Mouse (Mus musculus): Measurements from ENCODE around the gene Dmac1.
"Not testable (repeated sequence)": the region's sequence is repeated elsewhere in the genome, so short reads cannot be mapped to it uniquely, and the experiment has no call there.

Gene Dmac1

DNA sequence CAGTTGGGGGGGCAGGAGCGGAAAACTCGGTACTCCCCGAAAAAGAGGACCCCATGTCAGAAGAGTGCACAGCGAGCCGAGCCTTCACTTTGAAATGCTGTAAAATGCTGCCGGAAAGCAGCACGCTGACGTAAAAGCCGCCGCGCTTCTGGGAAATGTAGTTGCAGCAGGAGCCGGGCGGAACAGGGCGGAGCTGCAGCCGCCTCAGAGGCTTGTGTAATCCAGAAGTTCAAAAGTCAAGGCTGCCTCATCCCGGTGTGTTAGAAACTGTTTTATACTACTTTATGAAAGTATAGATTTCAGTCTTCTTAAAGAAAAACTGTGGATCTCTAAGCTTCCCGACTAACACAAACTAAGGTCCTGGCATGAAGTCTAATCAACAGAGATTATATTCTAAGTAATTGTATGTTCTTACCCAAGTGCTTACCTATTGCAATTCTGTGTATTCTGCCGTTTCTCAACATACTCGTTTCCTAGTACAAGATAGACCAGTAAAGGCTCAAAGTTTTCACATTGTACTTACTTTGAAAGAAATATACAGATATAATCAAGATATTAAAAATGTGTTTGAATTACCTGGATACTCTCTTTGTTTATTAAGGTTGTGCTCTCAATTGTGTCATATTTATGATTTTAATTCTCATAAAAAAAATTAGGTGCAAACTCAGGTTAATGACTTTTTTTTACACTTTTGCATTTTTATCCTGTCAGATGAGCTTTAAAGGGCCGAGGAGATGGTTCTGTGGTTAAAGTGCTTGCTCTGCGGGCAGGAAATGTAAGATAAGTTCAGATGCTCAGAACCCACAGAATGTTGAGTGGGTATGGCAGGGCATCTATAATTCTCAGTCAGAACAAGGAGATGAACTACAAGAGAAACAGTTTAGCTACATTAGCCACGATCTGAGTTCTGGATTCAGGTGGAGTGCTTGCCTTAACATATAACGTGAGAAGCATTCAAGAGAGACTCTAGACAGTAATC, at the start of gene Dmac1:
TSS of gene Dmac1 (minus strand) at position 109 of the 979 bp plus-strand sequence.
- peak; percentile 86 for DNase-seq (ENCODE audit: low spot score)

DNA sequence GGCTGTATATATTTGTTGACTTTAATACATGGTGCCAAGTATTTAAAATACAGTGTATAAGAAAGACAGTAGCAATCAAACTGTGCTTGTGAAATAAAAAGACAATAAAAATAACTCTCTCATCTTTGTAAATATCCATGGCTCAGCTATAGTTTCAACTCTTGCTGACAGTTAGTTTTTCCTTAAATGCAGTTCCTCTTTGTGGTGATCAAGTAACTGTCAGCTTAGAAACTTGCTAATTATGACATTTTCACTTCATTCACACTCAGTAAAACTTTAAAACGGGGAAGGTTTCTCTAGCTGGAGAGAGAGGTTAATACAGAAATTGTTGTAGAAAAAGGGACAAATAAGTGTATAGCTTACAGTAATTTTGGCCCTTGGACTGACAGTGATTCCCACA, 37.3 kb upstream of the Dmac1 start:
- DNase-seq (ENCODE audit: low spot score) = no peak

DNA sequence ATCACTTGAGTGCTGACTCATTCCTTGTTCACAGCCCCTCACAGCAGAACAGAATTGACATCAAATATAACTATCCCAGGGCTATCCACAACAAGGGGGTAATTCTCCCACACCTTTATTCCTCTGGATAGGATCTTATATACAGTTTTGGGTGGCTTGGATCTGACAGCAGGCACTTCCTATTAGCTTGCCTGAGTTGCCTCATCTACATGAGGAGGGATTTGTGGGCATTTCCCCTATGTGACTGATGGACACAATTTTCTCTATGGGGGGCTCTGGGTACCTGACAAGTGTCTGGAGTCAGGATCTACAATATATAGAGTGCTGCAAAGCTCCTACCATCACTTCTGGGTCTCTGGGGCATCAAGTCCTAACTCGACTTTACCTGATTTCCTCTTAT, 36.9 kb upstream of the Dmac1 start:
- no peak for DNase-seq (ENCODE audit: low spot score)

DNA sequence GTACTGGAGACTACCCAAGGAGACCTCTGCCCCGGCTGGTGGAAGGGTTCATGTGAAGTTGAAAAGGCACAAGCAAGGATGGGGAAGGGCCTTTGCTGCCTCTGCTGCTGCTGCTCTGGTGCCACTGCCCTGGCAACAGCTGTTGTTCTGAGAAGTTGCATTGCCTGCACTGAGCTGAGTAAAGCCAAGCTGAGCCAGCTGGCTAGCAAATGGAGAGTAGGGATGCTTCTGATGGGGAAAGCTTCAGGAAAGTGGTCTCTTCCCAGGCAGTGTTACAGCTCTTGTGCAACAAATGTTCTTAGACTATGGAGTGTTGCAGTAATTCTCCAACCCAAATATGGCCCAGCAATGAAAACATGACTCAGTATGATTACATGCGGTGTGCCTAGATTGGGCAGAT, 33.8 kb upstream of the Dmac1 start:
- no peak for DNase-seq (ENCODE audit: low spot score)

DNA sequence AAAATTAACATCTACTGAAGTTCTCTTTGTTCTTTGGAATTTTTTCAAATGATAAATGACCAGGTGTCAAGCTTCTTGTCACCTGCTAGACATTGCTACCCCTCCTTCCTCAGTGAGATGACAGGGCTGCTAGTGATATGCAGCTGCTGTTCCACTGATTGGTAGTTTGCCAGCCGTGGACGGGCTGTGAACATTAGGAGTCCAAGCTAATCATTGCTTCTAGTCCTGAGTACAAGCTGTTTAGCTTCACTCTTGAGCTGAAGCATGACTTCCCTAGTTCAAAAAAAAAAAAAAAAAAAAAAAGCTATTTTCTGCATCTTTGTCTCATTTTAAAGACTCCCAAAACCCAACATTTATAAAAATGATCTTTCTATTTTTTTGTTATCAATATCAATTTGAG, 33.2 kb upstream of the Dmac1 start:
- no peak for DNase-seq (ENCODE audit: low spot score)

DNA sequence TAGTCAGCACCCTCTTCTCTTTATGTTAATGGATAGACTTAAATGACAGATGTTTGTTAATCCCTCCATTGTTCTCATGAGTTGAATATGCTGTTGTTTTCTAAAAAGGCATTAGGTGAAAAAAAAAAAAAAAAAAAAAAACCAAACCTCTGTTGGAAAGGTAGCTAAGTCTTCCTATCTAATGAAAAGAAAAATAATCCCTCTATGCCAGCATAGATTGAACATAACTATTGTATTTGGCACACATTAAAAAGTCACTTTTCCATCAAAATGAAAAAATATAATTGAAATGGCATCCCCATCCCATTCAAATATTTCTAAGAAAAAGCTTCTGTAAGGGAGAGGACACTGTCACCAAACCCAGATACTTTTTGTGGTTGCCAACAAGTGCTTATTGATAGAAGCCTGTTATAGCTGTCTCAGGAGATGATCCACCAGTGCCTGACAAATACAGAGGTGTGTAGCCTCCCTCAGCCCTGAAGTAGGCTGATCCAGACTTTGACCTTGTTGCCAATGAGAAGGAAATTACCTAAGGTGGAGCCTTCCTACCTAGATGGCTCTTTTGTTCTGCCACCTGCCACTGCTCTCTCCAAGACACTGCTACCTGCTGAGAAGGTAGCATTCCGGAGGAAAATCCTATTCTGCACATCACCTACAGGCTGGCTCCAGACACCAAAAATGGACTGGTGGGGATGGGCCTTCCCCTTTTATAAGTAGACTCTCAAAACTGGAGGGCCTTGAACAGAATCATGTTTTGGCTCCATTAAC, 22.3 kb upstream of the Dmac1 start:
- no peak for DNase-seq (ENCODE audit: low spot score)

DNA sequence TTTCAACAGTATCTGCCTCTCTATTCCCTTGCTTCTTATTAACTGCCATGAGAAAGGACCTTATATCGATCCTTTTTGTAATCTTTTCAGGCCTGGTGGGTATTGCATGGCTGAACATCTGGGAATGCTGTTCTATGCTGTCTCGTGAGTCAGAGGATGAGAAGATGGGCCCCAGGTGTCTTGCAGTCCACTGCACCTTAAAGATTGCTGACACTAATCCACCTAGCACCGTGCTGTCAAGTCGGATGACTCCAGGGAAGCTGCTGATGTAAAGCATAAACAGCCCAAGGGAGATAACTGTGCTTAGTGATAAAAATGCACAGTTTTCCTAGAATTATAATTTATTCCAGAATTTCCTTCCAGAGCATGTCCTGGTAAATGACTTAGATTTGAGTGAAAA, 14.2 kb upstream of the Dmac1 start:
- DNase-seq (ENCODE audit: low spot score) = no peak

DNA sequence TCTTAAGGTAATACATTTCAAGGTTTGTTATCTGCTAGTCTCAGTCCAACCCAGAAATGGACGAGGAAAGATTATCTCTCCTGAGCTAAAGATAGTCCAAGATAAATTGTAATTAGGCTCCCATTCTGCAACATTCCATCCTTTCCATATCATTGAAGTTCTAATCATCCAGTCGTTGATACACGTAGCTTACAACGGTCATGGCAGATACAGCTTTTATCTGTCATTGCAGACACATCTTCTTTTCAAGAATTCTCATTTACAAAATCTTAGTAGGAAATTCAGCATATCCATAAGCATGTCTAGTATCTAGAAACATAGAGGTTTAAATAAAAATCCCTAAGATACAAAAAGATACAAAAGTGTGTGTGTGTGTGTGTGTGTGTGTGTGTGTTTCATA, 13.0 kb upstream of the Dmac1 start:
- DNase-seq (ENCODE audit: low spot score) = no peak

DNA sequence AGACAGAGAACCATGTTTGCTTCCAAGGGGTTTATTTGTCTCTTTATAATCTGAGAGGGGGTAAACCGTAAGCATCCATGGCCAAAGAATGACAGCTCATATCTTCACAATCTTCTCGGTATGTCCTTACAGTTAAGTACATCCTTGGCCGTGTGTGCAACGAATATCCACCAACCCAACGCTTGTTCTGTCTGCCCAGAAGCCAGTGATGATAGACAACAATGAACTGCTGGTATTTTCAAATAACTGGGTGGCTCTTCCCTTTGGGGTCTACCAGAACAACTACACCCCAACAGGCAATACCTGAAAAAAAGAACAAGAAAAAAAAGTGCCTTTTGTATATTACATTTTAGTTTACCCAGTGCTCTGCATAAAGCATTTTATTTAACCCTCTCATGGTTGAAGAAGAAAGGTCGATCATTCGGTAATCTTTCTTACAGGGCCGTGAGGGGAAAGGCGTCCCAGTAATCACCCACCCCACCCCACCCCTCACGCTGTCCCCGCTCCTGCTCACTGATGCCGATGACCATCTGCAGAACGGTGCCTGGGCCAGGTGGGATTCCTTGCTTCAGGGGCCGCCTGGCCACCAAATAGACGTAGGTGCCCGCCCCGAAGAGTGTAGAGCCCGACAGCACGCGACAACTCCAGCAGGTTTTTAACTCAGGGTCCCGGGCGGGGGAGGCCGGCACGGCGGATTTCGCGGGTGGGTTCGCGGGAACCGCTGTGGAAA, 473 bp downstream of the Dmac1 start:
- no peak for DNase-seq (ENCODE audit: low spot score)

DNA sequence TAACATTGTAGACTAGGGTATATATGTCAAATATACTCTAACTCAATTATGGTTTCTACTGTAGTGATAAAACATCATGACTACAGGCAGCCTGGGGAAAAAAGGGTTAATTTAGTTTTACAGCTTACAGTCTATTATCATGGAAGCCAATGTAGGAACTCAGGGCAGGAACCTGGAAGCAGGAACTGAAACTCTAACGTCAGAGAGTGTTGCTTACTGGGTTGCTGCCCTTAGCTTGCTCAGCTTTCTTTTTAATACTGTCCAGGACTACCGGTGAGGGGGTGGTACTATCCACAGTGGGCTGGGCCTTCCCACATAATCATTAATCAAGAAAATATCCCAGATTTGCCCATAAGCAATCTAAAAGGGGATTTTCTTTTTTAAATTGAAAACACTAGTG, 2.4 kb downstream of the Dmac1 start:
- no peak for DNase-seq (ENCODE audit: low spot score)

DNA sequence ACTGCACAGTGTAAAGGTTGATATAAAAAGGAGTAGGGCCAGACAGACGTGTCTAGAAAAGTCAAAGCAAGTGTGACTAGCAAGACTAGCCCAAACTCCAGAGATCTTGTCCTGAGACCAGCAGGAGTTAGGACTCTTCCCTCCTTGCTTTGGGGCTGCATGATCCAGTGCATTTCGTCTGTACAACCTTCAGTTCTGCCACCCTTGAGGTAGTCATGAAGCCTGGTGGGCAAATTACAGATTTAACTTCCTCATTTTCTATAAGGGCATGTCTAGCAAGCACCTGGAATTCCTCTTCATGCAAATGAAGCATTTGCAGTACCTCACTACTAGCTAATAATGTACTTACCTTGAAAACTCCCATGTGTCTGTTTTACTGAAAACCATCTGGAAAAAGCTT, 10.2 kb downstream of the Dmac1 start:
- no peak for DNase-seq (ENCODE audit: low spot score)

DNA sequence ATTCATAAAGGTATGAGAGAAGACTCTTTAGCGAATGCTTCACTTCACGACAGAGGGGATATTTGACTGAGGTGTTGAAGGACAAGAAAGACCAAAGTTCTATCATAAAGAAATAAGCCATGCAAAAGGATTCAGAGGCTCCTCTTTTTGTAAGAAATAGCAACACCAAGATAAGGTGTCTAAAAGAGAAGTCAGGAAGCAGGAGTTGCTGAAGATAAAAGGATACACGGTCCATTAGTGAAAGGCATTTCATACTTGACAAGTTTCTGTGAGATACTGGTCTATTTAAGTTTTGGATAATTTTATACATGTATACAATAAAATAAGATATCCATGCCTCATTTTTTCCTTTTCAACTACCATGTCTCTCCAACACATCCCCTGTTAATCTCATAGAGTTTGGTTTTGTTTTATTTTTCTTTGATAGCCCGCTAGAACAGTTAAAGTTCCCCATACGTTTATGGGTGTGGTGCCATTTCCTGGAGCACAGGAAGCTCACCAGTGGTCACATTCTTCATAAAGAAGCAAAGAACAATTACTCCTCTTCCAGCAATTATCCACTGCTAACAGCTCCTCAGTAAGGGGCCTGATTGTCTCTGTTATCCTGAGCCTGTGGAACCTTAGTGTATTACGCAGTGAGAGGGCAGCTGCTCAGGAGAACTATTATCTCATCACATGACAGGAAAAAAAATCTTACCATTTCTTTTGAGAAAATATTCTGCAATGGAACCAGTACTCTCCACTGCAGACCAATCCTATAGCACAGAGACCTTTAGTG, 11.1 kb downstream of the Dmac1 start:
- DNase-seq (ENCODE audit: low spot score) = no peak

DNA sequence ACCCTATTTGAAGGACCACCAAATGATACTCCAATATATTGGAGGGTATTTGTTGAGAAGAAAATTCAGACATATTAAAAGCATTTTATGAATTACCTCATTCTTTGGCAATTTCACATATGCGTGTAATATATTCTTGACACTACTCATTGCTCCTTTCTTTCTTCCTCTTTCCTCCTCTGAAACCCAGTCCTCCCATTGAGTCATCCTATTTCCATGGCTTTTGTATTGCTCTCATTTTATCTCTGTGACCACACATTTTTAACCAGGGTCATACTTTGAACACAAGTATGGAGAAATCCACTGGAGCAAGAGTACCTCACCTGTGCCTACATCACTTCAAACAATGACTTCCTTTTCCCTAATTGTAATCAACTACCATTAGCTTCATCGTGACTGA, 13.9 kb downstream of the Dmac1 start:
- DNase-seq (ENCODE audit: low spot score) = no peak

DNA sequence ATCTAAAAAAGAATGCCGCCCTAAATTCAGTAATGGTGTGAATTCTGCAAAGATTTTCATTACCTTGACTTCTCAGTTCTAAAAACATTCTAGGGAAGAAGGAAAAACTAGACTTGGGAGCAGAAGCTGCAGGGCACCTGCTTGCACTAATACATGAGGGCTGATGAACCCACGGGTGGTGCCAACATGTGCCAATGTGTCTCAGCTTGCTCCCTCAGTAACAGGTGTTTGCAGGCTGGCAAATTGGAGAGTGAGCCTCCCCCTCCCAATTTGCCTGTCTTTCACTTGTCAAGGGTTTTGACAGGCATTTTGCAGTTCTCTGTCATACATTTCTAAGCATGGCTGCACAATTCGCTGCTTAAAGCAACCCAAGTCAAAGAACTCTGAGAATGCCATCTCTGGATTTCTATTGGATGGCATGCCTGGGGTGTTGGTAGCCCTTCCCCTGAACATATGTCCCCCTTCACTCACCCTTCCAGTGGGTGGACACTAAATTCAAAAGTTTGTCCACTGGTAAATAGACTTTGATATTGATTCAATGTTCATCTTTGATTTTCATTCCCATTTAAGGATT, 14.5 kb downstream of the Dmac1 start:
- no peak for DNase-seq (ENCODE audit: low spot score)

DNA sequence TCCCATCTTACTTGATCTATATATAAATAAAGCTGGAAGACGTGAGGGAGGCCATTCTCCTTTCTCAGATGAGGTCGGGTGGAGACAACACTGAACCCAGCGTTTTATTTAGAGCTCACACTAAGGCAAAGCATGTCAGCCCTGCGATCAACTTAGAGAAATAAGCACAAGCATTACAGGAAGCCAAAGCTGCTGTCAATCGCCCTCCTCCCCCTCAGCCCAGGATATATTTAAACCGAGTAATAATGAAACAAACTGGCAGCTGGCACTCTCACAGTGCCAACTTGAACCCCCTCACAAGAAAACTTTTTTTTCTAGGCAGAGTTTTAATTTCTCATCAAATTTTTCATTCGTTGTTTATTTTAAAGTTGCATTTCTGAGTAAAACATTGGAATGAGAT, 15.7 kb downstream of the Dmac1 start:
- DNase-seq (ENCODE audit: low spot score) = no peak

DNA sequence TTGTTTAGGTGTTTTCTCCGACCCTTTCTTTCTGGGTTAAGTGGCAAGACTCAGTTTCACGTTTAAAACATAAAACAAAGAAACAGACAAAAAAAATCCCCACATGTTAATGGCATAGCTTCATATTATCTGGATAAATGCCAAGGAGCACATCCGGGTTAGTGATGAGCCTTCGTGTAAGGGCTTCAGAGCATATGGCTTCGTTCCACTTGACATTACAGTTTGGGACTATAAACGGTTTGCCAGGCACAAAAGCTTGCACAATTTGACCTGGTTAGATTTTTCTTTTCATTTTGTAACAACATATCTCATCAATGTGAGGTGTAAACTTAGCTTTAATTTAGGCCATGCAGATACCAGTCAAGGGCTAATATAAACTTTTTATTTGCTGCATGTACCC, 17.9 kb downstream of the Dmac1 start:
- no peak for DNase-seq (ENCODE audit: low spot score)

DNA sequence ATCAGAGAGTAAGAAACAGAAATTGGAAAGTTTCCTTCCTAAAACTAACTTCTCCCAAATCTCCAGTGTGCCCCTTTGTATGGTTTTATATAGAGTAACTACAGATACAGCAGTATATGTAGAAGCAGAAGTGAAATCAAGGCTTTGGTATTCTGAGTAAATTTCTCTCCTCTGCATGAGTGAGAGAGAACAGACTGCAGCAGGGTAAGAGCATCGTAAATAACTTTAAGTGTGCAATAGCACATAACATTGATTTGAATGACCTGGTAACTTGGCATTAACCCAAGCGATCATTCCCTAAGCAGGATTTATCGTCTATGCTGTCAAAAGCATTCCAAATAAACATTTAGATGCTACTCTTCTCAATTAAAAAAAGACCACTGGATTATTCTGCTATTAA, 18.7 kb downstream of the Dmac1 start:
- DNase-seq (ENCODE audit: low spot score) = no peak

DNA sequence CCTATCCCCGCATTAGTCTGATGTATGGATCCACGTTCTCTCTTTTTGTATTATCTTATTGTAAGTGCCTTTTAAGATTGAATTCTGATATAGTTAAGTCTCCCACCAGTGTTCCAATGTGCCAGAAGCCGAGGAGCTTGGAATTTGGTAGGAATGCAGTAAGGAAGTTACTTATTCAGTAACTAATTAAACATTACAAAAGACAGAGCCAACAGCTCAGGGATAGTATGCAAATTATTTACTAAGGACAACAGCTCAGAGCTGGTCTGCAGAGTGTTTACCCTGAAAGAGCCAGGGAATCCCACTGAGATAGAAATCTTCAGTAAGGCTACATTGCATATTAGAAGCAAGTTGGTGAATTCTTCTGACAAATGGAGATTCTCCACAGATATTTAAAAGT, 43.5 kb downstream of the Dmac1 start:
- DNase-seq (ENCODE audit: low spot score) = not testable (repeated sequence)

Measured in spleen, adult 12 weeks (tissue).